Mouse (Mus musculus) hindbrain, embryonic 10.5 days (tissue): ENCODE results near the gene Uqcrh. TPM values are rescaled to one million over a fixed set of nuclear protein-coding genes. Genes with fewer than 3 reads are reported as not detected.

Experiments
- DNase-seq: peaks from one replicate; pipeline ENCODE4 v3.0.0-alpha.2; 2017; ENCODE audit warnings: low spot score
- H3K27ac ChIP-seq: fragments of 300-500 bp; sonication (generic); 2 replicates; pipeline ENCODE4 v1.5.1; 2016; ENCODE audit warnings: mild to moderate bottlenecking, moderate library complexity
- H3K27me3 ChIP-seq: fragments of 300-500 bp; sonication (generic); 2 replicates; pipeline ENCODE4 v1.6.1; 2016; ENCODE audit warnings: mild to moderate bottlenecking; ENCODE audit not compliant: poor library complexity, insufficient read depth, severe bottlenecking
- H3K36me3 ChIP-seq: fragments of 300-500 bp; sonication (generic); 2 replicates; pipeline ENCODE4 v1.6.1; 2016; ENCODE audit warnings: mild to moderate bottlenecking, moderate library complexity
- H3K4me1 ChIP-seq: fragments of 300-500 bp; sonication (generic); replicated peaks from 2 replicates; pipeline ENCODE4 v1.6.1; 2016; ENCODE audit warnings: mild to moderate bottlenecking
- H3K4me3 ChIP-seq: fragments of 300-500 bp; sonication (generic); 2 replicates; pipeline ENCODE4 v1.5.1; 2016; ENCODE audit warnings: mild to moderate bottlenecking, moderate library complexity
- H3K9me3 ChIP-seq: fragments of 300-500 bp; sonication (generic); 2 replicates; pipeline ENCODE4 v1.6.1; 2016; ENCODE audit warnings: mild to moderate bottlenecking, moderate library complexity
- WGBS: fragments of 180-500 bp; shearing (Covaris S2); methylation state at CpG from one replicate; pipeline ENCODE4 v1.1.7; 2016; 5-methylcytosine and 5-hydroxymethylcytosine counted together
- polyA plus RNA-seq: library from polyadenylated mRNA; unstranded; fragments of >200 nt; fragmentation: Nextera tagmentation; extraction: Ambion mirVana; gene quantifications from 2 replicates; pipeline ENCODE4 v1.2.1, GENCODE M21; 2016

Gene Uqcrh
- polyA plus RNA-seq, 1 experiment from 2014 or later: 461 TPM

GRCm38 (mm10) chr4:116048130-116048920 lies 26.5 kb downstream of the Uqcrh start:
- no peak overlapping the region for H3K27ac ChIP-seq
- H3K4me3 ChIP-seq: no peak overlapping the region
- DNase-seq: no peak
- H3K36me3 ChIP-seq: peaks cover 30% of the 10 kb centered on the region
- WGBS: 84% methylated on average over 7 of the region's 7 CpGs
- peaks cover 13% of the 10 kb centered on the region for H3K4me1 ChIP-seq
- H3K9me3 ChIP-seq: no peaks in the 10 kb centered on the region
- H3K27me3 ChIP-seq: no peaks in the 10 kb centered on the region

DNA sequence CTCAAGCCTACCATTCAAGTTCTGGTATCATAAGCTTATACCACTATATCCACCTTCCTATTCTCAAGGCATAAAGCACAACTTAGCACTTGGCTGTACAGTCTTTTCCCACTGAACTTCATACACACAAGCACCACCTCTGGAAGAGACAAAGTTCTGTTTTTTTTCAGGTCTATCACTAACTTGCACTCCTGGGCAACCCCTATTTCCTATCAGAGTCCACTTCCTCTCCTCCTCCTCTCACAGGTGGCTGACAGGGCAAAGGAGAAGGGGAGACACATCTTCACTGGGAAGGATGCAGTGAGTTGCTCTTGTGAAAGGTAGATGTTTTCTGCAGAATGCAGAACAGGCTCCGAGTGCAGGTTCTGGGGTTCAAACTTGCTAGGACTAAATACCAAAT lies 27.2 kb downstream of the Uqcrh start:
- peaks cover 9% of the 10 kb centered on the region for H3K4me1 ChIP-seq
- H3K27me3 ChIP-seq: no peaks in the 10 kb centered on the region
- no peak overlapping the region for H3K27ac ChIP-seq
- H3K4me3 ChIP-seq: no peak overlapping the region
- peaks cover 36% of the 10 kb centered on the region for H3K36me3 ChIP-seq
- H3K9me3 ChIP-seq: no peaks in the 10 kb centered on the region
- 97% methylated on average over 1 of the region's 1 CpGs for WGBS
- no peak for DNase-seq

GRCm38 (mm10) chr4:116046604-116047003 lies 28.3 kb downstream of the Uqcrh start:
- no peak overlapping the region for H3K4me3 ChIP-seq
- no peak for DNase-seq
- H3K27me3 ChIP-seq: no peaks in the 10 kb centered on the region
- no peak overlapping the region for H3K27ac ChIP-seq
- no peaks in the 10 kb centered on the region for H3K9me3 ChIP-seq
- H3K36me3 ChIP-seq: peaks cover 46% of the 10 kb centered on the region
- no peaks in the 10 kb centered on the region for H3K4me1 ChIP-seq
- 95% methylated on average over 2 of the region's 2 CpGs for WGBS

- Histone ChIP-seq H3K36me3 (peaks cover 54% of the 10 kb centered on the region), H3K27me3 (no peaks in the 10 kb centered on the region), H3K4me1 (no peaks in the 10 kb centered on the region), H3K4me3 (no peak overlapping the region), H3K27ac (no peak overlapping the region), H3K9me3 (no peaks in the 10 kb centered on the region)
- WGBS: 82% methylated on average over 3 of the region's 3 CpGs
- DNase-seq: no peak
Observed at GRCm38 (mm10) chr4:116042186-116042585, 32.7 kb downstream of the Uqcrh start.

DNA sequence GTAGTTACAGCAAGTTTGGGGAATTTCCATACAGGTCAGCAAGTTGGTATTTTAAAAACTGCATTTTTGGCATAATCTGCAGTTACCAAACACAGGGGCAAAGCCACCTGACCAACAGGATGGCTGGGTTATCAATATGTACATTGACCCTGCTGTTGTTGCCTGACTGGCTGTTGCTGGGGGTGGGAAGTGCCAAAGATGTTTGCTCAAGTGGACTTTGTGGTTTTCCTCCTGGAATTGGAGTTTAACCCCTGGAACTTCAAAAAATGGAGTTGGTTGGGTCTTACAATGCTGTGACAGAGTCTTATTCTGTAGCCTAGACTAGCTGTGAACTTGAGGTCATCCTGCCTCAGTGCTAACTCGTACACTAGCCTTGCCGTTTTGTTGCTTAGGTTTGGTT lies 34.4 kb downstream of the Uqcrh start:
- H3K36me3 ChIP-seq: peaks cover 65% of the 10 kb centered on the region
- 88% methylated on average over 2 of the region's 2 CpGs for WGBS
- DNase-seq: no peak

DNA sequence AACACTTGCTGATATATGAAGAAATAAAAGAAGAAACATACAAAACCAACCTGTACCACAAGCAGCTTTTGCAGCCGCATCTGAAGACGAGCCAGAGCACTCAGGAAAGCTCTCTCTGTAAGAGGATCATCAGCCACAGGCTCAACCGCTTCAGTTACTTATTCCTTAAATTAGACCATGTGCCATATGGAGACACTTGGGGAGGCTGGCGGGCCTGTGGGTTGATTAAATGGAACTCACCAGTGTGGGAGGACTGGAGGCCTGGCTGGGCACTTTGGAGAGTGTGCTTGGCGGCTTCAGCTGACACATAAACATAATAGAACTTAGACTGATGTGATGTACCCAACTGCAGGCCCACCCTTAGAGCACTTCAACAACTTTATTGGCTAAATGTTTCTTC lies 41.5 kb downstream of the Uqcrh start:
- Histone ChIP-seq H3K4me3 (no peak overlapping the region), H3K27ac (no peak overlapping the region), H3K4me1 (no peaks in the 10 kb centered on the region), H3K9me3 (no peaks in the 10 kb centered on the region), H3K36me3 (peaks cover 58% of the 10 kb centered on the region), H3K27me3 (no peaks in the 10 kb centered on the region)
- no peak for DNase-seq
- 88% methylated on average over 5 of the region's 5 CpGs for WGBS

More for the DNA sequence above, 34.4 kb downstream of the Uqcrh start:
- Histone ChIP-seq H3K27ac (no peak overlapping the region), H3K4me3 (no peak overlapping the region), H3K4me1 (no peaks in the 10 kb centered on the region), H3K9me3 (no peaks in the 10 kb centered on the region), H3K27me3 (no peaks in the 10 kb centered on the region)

DNA sequence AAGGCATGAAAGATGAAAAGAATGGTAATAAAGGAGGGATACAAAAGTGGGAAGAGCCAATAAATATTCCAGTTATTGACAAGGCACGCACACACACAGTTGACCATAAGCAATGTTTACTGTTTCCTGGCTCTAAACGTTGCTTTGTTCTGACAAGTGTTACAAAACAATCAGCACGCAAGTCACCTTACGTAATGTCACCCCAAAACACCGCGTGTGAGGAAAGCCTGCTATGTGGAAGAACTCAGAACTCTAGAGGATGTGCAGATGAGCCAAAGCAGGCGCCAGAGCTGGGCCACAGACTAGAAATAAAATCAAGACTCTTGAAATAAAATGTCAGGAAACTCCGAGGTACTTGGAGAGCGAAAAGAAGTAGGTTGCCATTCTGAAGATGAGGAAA lies 42.0 kb downstream of the Uqcrh start:
- Histone ChIP-seq H3K27me3 (no peaks in the 10 kb centered on the region), H3K36me3 (peaks cover 58% of the 10 kb centered on the region), H3K9me3 (no peaks in the 10 kb centered on the region), H3K4me1 (no peaks in the 10 kb centered on the region), H3K4me3 (no peak overlapping the region), H3K27ac (no peak overlapping the region)
- no peak for DNase-seq
- WGBS: 89% methylated on average over 9 of the region's 9 CpGs

- DNase-seq: no peak
- Histone ChIP-seq H3K4me1 (peaks cover 23% of the 10 kb centered on the region), H3K27ac (peak within 1 kb of the TSS; percentile 80), H3K9me3 (no peaks in the 10 kb centered on the region), H3K36me3 (no peaks in the 10 kb centered on the region), H3K27me3 (peaks cover 70% of the 10 kb centered on the region), H3K4me3 (peak within 1 kb of the TSS; percentile 70)
- WGBS: 8% methylated on average over 18 of the region's 18 CpGs
Observed at GRCm38 (mm10) chr4:116017902-116018746, 56.7 kb downstream of the Uqcrh start, which contains the start of gene Faah. Gene Faah (minus strand): TSS chr4:116017926.

- WGBS: under 1% methylated on average over 60 of the region's 60 CpGs
- Histone ChIP-seq H3K27ac (peak overlapping the region; percentile 80), H3K27me3 (peaks cover 70% of the 10 kb centered on the region), H3K9me3 (no peaks in the 10 kb centered on the region), H3K36me3 (no peaks in the 10 kb centered on the region), H3K4me1 (peaks cover 23% of the 10 kb centered on the region), H3K4me3 (peak overlapping the region; percentile 70)
- peak; percentile 86 for DNase-seq
Observed at GRCm38 (mm10) chr4:116017300-116017901, 57.5 kb downstream of the Uqcrh start.

Other genes starting within 250 kb of the Uqcrh start
- 3.8 and 6.2 TPM in 2 replicates for gene Mob3c, start 247.0 kb downstream of the Uqcrh start, polyA plus RNA-seq
- gene Mknk1, start 235.9 kb downstream of the Uqcrh start, polyA plus RNA-seq: 26.0 and 30.7 TPM in 2 replicates
- not detected in 2 replicates for gene Kncn, start 190.7 kb downstream of the Uqcrh start, polyA plus RNA-seq
- gene 6430628N08Rik, start 184.4 kb downstream of the Uqcrh start, polyA plus RNA-seq: 0.10 TPM in 1 of 2 replicates, not detected in the other
- 3.2 and 4.0 TPM in 2 replicates for gene Dmbx1, start 135.1 kb downstream of the Uqcrh start, polyA plus RNA-seq
- gene Faah, start 57.1 kb downstream of the Uqcrh start, polyA plus RNA-seq: 2.6 and 4.4 TPM in 2 replicates
- gene Nsun4, start 21.2 kb downstream of the Uqcrh start, polyA plus RNA-seq: 18.0 and 19.6 TPM in 2 replicates
- gene Lrrc41, start 198 bp upstream of the Uqcrh start, polyA plus RNA-seq: 68.2 and 78.6 TPM in 2 replicates
- gene Rad54l, start 48.6 kb upstream of the Uqcrh start, polyA plus RNA-seq: 57.3 and 75.4 TPM in 2 replicates
- 51.9 and 55.0 TPM in 2 replicates for gene Pomgnt1, start 48.8 kb upstream of the Uqcrh start, polyA plus RNA-seq
- 2.1 and 2.2 TPM in 2 replicates for gene Lurap1, start 76.3 kb upstream of the Uqcrh start, polyA plus RNA-seq
- 0.26 TPM in 1 of 2 replicates, not detected in the other for gene Tspan1, start 92.5 kb upstream of the Uqcrh start, polyA plus RNA-seq
- not detected in 2 replicates for gene 1700042G07Rik, start 98.3 kb upstream of the Uqcrh start, polyA plus RNA-seq
- not detected in 2 replicates for gene Gm49337, start 98.3 kb upstream of the Uqcrh start, polyA plus RNA-seq
- gene Pik3r3, start 146.5 kb upstream of the Uqcrh start, polyA plus RNA-seq: 49.2 and 57.3 TPM in 2 replicates